Mouse (Mus musculus) liver, embryonic 12.5 days (tissue): ENCODE data around the gene Rsc1a1. TPM values are rescaled to one million over a fixed set of nuclear protein-coding genes. Genes with fewer than 3 reads are reported as not detected.

Experiments
- ATAC-seq: fragments of 200-750 bp; cut with Nextera tagmentation; 2 replicates; pipeline ENCODE4 v1.8.0; 2017; ENCODE audit warnings: moderate number of reproducible peaks, mild to moderate bottlenecking, moderate library complexity
- H3K27ac ChIP-seq: fragments of 300-500 bp; sonication (generic); 2 replicates; pipeline ENCODE4 v1.5.1; 2016; ENCODE audit warnings: mild to moderate bottlenecking
- H3K27me3 ChIP-seq: fragments of 300-500 bp; sonication (generic); replicated peaks from 2 replicates; pipeline ENCODE4 v1.6.1; 2016; ENCODE audit warnings: mild to moderate bottlenecking, moderate library complexity
- H3K36me3 ChIP-seq: fragments of 300-500 bp; sonication (generic); 2 replicates; pipeline ENCODE4 v1.6.1; 2016; ENCODE audit warnings: mild to moderate bottlenecking, moderate library complexity
- H3K4me1 ChIP-seq: fragments of 300-500 bp; sonication (generic); 2 replicates; pipeline ENCODE4 v1.6.1; 2016
- H3K4me2 ChIP-seq: fragments of 300-500 bp; sonication (generic); 2 replicates; pipeline ENCODE4 v1.6.1; 2016; ENCODE audit warnings: mild to moderate bottlenecking, moderate library complexity
- H3K4me3 ChIP-seq: fragments of 300-500 bp; sonication (generic); 2 replicates; pipeline ENCODE4 v1.5.1; 2016; ENCODE audit warnings: mild to moderate bottlenecking, moderate library complexity
- H3K9ac ChIP-seq: fragments of 300-500 bp; sonication (generic); 2 replicates; pipeline ENCODE4 v1.6.1; 2016; ENCODE audit warnings: mild to moderate bottlenecking, moderate library complexity
- H3K9me3 ChIP-seq: fragments of 300-500 bp; sonication (generic); replicated peaks from 2 replicates; pipeline ENCODE4 v1.6.1; 2016; ENCODE audit warnings: mild to moderate bottlenecking, moderate library complexity
- WGBS: fragments of 180-500 bp; shearing (Covaris S2); methylation state at CpG from one replicate; pipeline ENCODE4 v1.1.7; 2016; ENCODE audit not compliant: insufficient replicate concordance; 5-methylcytosine and 5-hydroxymethylcytosine counted together
- polyA plus RNA-seq: library from polyadenylated mRNA; unstranded; fragments of >200 nt; fragmentation: Nextera tagmentation; extraction: Ambion mirVana; gene quantifications from 2 replicates; pipeline ENCODE4 v1.2.1, GENCODE M21; 2016

The Rsc1a1 gene
- polyA plus RNA-seq, 1 experiment from 2014 or later, result 0.74 TPM

DNA sequence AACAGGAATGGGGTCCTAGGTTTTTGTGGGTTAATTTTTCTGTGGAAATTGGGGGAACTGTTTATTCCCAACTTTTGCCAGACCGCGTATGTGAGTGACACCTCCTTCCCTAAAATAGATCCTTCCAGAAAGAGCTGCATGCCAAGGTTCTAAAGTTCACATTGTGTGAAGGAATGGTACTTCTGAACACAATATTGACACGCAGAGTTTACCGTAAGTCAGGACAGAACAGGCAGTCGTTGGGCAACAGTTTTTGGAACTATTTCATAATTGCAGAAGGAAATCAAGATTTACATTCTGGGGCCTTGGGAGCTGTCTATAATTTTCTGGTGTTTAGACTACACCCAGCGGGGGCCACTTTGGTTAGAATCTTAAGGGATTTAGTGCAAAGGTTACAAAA lies 36.6 kb upstream of the Rsc1a1 start:
- no peak for ATAC-seq
- 50% methylated on average over 6 of the region's 6 CpGs for WGBS
- peak overlapping the region; percentile 96 for H3K4me3 ChIP-seq
- peaks cover 5% of the 10 kb centered on the region; the same call in 1 of the 2 replicates for H3K9me3 ChIP-seq
- peak overlapping the region; percentile 99 for H3K9ac ChIP-seq
- H3K4me2 ChIP-seq, result peak overlapping the region; percentile 93
- peaks cover 35% of the 10 kb centered on the region for H3K36me3 ChIP-seq
- peaks cover 78% of the 10 kb centered on the region for H3K4me1 ChIP-seq
- H3K27ac ChIP-seq, result peak overlapping the region; percentile 96
- H3K27me3 ChIP-seq, result no peaks in the 10 kb centered on the region

DNA sequence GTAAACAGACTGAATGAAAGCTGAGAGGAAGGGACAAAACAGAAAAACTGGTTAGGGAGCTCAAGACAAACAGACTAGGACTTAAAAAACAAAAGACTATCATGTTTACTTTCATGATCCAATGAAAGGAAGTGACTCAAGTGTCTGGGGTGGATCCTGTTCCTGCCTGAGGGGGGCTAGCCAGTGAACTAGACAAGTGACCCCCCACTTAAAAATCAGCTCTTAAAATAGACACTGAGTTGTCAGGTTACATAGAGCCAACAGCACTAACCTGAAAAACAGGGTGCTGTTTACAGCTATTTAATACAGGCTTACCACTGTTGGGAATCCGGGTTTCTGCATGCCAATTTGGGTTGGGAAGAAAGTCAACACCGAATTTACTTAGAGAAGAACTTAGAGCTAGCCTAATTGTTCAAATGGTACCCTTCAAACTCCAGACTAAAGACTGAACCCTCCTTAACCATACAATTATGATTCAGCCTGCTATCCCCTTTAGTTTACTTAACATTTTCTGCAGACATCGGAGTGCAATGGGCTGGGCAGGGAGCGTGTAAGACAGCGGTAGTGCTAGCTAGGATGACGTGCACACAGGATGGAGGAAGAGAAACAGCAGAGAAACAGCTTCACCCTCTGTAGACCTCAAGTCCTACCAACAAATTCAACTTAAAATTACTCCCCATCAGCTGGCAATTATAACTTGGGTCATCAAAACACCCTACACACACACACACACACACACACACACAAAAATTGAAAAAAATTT lies 35.5 kb upstream of the Rsc1a1 start:
- Histone ChIP-seq H3K9me3 (peaks cover 5% of the 10 kb centered on the region; the same call in 1 of the 2 replicates), H3K4me3 (peak overlapping the region; percentile 96), H3K27ac (peak overlapping the region; percentile 96), H3K27me3 (no peaks in the 10 kb centered on the region), H3K4me1 (peaks cover 85% of the 10 kb centered on the region), H3K36me3 (peaks cover 45% of the 10 kb centered on the region), H3K9ac (peak overlapping the region; percentile 99), H3K4me2 (peak overlapping the region; percentile 93)
- ATAC-seq, result no peak
- 71% methylated on average over 6 of the region's 6 CpGs for WGBS

DNA sequence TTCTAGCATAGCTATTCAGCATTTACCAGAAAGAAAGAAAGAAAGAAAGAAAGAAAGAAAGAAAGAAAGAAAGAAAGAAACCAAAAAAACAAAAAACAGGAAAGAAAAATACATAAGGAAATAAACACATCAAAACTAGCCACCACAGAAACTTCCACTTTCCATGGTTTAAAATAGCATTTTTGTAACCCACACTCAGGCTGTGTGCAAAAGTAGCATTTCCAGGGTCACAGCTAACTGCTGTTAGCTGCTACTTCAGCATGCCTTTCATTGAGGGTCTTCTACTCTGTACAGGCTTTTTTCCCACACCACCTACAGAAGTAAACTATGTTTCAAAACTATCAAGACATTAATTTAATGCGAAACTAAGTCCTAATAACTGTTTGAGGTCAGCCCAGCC lies 33.9 kb upstream of the Rsc1a1 start:
- Histone ChIP-seq H3K9me3 (peaks cover 5% of the 10 kb centered on the region; the same call in 1 of the 2 replicates), H3K27ac (0 out of 2 replicates have a peak overlapping the region, but pooled peaks have one; percentile 4), H3K9ac (no peak overlapping the region), H3K4me1 (peaks cover 83% of the 10 kb centered on the region), H3K4me2 (peak overlapping the region; percentile 1; the same call in 1 of the 2 replicates), H3K27me3 (no peaks in the 10 kb centered on the region), H3K36me3 (peaks cover 57% of the 10 kb centered on the region), H3K4me3 (no peak overlapping the region)
- 74% methylated on average over 1 of the region's 1 CpGs for WGBS
- ATAC-seq, result no peak

DNA sequence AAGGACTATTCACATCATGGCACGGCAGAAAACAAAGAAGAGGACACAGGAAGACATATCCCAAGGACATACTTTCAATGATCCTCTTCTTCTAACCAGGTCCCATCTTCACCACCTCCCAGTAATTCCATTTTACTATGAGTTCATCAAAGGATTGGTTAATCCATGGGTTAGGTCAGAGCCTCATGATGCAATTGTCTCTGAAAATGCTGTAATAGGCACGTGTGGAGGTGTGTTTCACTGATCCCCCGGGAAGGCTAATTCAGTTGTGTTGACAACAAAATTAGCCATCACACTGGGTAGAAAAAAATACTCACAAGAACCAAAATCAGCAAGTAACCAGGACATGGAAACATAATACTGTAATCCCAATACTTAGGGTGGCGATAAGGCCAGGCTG lies 32.2 kb upstream of the Rsc1a1 start:
- no peak overlapping the region for H3K4me2 ChIP-seq
- H3K27ac ChIP-seq, result no peak overlapping the region
- H3K4me3 ChIP-seq, result no peak overlapping the region
- H3K4me1 ChIP-seq, result peaks cover 87% of the 10 kb centered on the region
- no peaks in the 10 kb centered on the region for H3K27me3 ChIP-seq
- no peak for ATAC-seq
- H3K9ac ChIP-seq, result no peak overlapping the region
- H3K36me3 ChIP-seq, result peaks cover 74% of the 10 kb centered on the region
- H3K9me3 ChIP-seq, result peaks cover 5% of the 10 kb centered on the region; the same call in 1 of the 2 replicates
- WGBS, result 70% methylated on average over 4 of the region's 4 CpGs

DNA sequence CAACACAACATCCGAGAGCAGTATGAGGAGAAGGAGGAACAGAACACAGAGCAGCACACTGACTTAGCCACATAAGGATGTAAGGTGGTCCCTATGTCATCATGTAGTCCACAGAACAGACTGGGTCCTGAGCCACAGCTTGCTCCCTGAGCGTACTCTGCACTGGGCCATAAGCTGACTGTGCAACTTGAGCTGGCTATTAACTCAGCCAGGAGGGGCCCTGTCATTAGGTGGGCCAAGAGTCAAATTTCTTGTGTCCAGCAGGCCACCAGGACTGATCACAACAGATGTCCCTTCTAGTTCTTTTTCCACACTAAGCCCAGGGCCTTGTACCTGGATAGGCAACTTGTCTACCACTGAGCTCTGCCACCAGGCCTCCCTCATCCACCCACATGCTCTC lies 29.6 kb upstream of the Rsc1a1 start:
- no peak overlapping the region for H3K9ac ChIP-seq
- H3K9me3 ChIP-seq, result peaks cover under 1% of the 10 kb centered on the region; the same call in 1 of the 2 replicates
- H3K36me3 ChIP-seq, result peaks cover 85% of the 10 kb centered on the region
- peaks cover 69% of the 10 kb centered on the region for H3K4me1 ChIP-seq
- 81% methylated on average over 2 of the region's 2 CpGs for WGBS
- ATAC-seq, result peak; percentile 31; the same call in 1 of the 2 replicates
- H3K27ac ChIP-seq, result peak overlapping the region; percentile 11; the same call in 1 of the 2 replicates
- no peak overlapping the region for H3K4me3 ChIP-seq
- H3K4me2 ChIP-seq, result no peak overlapping the region
- H3K27me3 ChIP-seq, result no peaks in the 10 kb centered on the region

DNA sequence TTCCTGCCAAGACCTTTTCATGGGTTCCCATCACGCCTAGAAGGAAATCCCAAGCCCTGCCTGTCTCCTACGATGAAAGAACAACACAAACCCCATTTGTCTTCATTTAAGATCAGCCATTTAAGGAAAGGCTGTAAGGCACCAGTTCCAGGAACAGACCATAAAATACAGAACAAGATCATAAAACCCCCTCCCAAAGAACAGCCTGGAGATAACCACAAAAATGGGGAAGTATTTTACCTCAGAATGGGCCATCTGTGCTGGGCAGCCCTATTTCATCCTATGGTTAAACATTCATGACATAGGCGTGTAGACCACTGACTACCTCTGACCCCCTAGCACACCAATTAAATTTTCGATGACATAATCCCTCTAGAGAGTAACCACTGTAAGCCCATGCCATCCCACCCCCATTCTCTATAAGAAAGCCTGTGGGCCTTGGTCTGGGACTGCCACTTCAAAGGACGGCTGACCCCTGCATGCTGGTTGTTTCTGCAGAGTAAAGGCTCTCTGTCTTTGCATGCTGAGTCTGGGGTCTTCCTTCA lies 28.3 kb upstream of the Rsc1a1 start:
- Histone ChIP-seq H3K36me3 (peaks cover 90% of the 10 kb centered on the region), H3K4me3 (no peak overlapping the region), H3K9ac (no peak overlapping the region), H3K27me3 (no peaks in the 10 kb centered on the region), H3K4me2 (no peak overlapping the region), H3K27ac (no peak overlapping the region; the same call in 1 of the 2 replicates), H3K9me3 (no peaks in the 10 kb centered on the region), H3K4me1 (peaks cover 56% of the 10 kb centered on the region)
- WGBS, result 57% methylated on average over 5 of the region's 5 CpGs
- ATAC-seq, result no peak

DNA sequence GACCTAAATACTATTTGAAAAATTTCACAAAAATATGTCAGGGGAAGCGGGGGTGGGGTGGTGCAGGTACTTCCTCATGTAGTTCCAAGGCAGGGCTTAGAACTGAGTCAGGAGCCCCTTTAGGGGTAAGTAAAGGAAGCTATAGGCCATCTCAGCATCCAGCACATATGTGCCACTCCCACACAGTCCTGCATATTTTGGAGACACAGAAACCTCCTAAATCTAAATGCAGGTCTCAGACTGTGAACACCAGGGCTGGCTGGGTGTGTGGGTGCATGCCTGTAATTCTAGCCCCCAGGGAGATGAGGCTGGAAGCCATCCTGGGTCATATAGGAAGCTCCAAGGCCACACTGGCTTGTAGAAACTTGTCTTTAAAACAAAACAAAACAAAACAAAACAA lies 25.9 kb upstream of the Rsc1a1 start:
- peaks cover 95% of the 10 kb centered on the region for H3K36me3 ChIP-seq
- 88% methylated on average over 1 of the region's 1 CpGs for WGBS
- no peaks in the 10 kb centered on the region for H3K27me3 ChIP-seq
- no peak overlapping the region for H3K9ac ChIP-seq
- H3K4me2 ChIP-seq, result no peak overlapping the region
- no peak overlapping the region for H3K27ac ChIP-seq
- H3K4me3 ChIP-seq, result no peak overlapping the region
- H3K4me1 ChIP-seq, result peaks cover 34% of the 10 kb centered on the region
- no peaks in the 10 kb centered on the region for H3K9me3 ChIP-seq
- ATAC-seq, result no peak

DNA sequence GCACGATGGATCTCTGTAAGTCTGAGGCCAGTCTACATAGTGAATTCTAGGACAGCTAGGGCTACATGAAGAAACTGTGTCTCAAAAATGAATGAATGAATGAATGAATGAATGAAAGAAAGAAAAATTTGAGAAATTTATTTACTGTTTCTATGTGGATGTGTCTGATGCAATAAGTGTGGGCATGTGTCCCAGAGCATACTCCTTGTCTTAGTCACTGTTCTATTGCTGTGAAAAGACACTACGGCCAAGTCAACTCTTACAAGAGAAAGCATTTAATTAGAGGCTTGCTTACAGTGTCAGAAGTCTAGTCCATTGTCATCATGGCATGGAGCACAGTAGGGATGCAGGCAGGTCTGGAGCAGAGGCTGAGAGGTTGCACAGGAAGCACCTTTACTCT lies 23.6 kb upstream of the Rsc1a1 start:
- Histone ChIP-seq H3K4me1 (0 out of 2 replicates have a peak, but pooled peaks cover 14% of the 10 kb centered on the region), H3K4me2 (no peak overlapping the region), H3K4me3 (no peak overlapping the region), H3K27me3 (no peaks in the 10 kb centered on the region), H3K36me3 (peaks cover 100% of the 10 kb centered on the region), H3K27ac (no peak overlapping the region), H3K9me3 (no peaks in the 10 kb centered on the region), H3K9ac (no peak overlapping the region)
- WGBS, result 90% methylated on average over 2 of the region's 2 CpGs
- no peak for ATAC-seq

DNA sequence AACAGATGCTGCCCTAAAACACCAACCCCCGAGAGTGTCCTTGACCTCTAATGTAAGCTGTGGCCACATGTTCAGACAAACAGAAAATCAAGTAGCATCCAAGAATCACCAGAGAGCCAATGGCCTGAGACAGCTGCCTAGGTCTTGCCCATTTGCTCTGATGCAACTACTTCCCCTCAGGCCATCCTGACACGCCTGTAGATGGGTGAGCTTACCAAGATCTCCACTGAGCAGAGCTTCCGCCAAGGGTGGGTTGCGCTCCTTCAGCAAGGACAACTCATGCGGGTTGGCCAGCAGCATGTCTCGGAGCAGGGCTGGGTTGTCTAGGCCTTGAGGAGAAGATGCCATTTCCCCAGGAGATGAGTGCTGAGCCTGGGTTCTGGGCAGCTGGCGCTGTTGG lies 22.6 kb upstream of the Rsc1a1 start:
- H3K4me2 ChIP-seq, result no peak overlapping the region
- H3K36me3 ChIP-seq, result peaks cover 100% of the 10 kb centered on the region
- ATAC-seq, result no peak
- 87% methylated on average over 7 of the region's 7 CpGs for WGBS
- H3K9me3 ChIP-seq, result no peaks in the 10 kb centered on the region
- H3K27ac ChIP-seq, result no peak overlapping the region
- no peak overlapping the region for H3K4me3 ChIP-seq
- H3K27me3 ChIP-seq, result no peaks in the 10 kb centered on the region
- 0 out of 2 replicates have a peak, but pooled peaks cover 5% of the 10 kb centered on the region for H3K4me1 ChIP-seq
- H3K9ac ChIP-seq, result no peak overlapping the region

DNA sequence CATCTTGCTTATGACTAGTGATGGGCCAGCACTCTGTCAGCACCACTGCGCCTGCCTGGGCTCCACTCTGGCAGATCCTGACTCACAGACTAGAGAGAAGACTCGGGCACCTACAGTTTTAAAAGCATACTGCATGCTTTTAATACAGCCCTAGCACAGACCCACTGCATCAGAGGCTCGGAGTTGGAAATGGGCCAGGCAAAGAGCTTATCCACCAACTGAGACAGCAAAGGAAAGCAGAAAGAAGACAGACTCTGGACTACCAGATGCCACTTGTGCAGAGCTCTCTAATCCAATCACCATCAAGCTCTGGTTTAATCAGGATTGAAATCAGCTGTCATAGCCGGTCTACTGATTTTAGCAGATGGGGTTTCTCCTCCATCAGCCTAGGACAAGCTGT lies 19.9 kb upstream of the Rsc1a1 start:
- Histone ChIP-seq H3K4me3 (no peak overlapping the region), H3K9me3 (no peaks in the 10 kb centered on the region), H3K27ac (no peak overlapping the region), H3K4me1 (no peaks in the 10 kb centered on the region), H3K4me2 (no peak overlapping the region), H3K36me3 (peaks cover 100% of the 10 kb centered on the region), H3K9ac (no peak overlapping the region), H3K27me3 (no peaks in the 10 kb centered on the region)
- ATAC-seq, result no peak
- whole genome bisulfite sequencing, result 86% methylated on average over 4 of the region's 4 CpGs

DNA sequence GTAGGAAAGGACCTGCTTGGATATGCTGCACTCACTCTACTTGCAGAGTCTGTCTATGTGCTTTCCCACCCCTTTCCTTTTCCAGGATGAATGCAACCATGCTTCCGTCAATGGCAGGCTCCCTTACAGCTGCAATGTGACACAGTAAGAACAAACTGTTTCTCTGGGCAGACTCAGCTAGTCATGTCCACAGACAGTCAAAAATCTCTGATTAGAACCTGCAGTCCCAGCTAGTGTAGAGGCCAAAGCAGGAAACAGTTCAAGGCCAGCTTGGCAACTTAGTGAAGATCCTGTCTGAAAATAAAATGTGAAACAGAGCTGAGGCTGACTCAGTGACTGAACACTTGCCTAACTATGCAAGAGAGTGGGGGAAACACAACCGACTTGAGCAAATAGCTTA lies 19.2 kb upstream of the Rsc1a1 start:
- Histone ChIP-seq H3K9me3 (no peaks in the 10 kb centered on the region), H3K36me3 (peaks cover 100% of the 10 kb centered on the region), H3K4me3 (no peak overlapping the region), H3K27me3 (no peaks in the 10 kb centered on the region), H3K27ac (no peak overlapping the region), H3K4me1 (peaks cover 7% of the 10 kb centered on the region), H3K9ac (no peak overlapping the region), H3K4me2 (no peak overlapping the region)
- 86% methylated on average over 2 of the region's 2 CpGs for WGBS
- ATAC-seq, result no peak

DNA sequence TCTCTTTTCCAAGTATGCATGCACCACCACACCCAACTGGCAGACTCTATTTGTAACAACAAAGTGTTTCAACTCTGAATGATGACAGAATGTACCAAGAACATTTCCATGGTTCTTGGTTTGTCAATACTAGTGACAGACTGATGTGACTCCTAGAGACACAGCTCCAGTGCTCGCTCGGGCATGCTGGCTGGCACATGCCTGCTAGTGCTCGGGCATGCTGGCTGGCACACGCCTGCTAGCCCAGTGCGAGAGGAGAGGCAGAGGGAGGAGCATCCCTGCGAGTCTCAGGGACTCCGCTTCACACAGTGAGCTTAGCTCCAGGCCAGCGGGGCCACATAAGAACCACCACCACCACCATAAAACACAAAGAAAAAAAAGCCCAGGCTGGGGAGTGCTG lies 9.3 kb upstream of the Rsc1a1 start:
- no peak overlapping the region for H3K4me3 ChIP-seq
- no peak for ATAC-seq
- no peak overlapping the region for H3K27ac ChIP-seq
- H3K4me2 ChIP-seq, result no peak overlapping the region
- H3K27me3 ChIP-seq, result no peaks in the 10 kb centered on the region
- H3K36me3 ChIP-seq, result peaks cover 97% of the 10 kb centered on the region
- no peaks in the 10 kb centered on the region for H3K9me3 ChIP-seq
- H3K4me1 ChIP-seq, result peaks cover 2% of the 10 kb centered on the region
- 92% methylated on average over 8 of the region's 8 CpGs for WGBS
- H3K9ac ChIP-seq, result no peak overlapping the region
